Mouse (Mus musculus) left cerebral cortex, postnatal 14 days (tissue): ENCODE measurements at regions not wholly inside any gene's neighbourhood (a gene's known extent, or its start where the extent isn't known, plus 50 kb on each side); places are given as distances from the start of the nearest gene placed in this dataset.

ENCODE experiments used
- DNase-seq, 2 experiments: peaks; one replicate each; pipeline ENCODE4 v3.0.0; 2021 to 2022; ENCODE audit warnings: low spot score in 2 of 2, mixed read lengths in 1 of 2
- intact Hi-C: fragments of 180-260 bp; cut with DNase I; formaldehyde crosslinking; loops from one replicate; pipeline ENCODE4 v1.15.1; 2025

DNA sequence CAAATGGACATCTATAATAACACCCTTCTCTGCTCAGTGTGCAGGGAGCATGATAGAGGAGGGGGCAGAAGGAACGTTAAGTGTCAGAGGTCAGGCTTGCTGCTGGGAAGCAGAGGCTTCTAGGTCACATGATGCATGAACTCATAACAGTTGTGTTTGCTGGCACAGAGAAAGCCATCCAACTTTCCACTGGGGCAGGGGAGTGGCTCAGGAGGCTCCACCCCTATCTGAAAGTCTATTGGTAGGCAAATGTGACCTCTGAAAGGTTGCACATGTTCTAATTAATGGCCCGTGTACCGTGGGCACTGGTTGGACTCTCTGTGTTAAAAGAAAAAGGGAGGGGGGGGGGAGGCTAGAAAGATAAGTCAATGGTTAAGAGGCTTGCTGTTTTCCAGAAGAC lies 224.6 kb downstream of the Slc16a7 start:
- intact Hi-C loops = no loop called here
- no peak for DNase-seq

DNA sequence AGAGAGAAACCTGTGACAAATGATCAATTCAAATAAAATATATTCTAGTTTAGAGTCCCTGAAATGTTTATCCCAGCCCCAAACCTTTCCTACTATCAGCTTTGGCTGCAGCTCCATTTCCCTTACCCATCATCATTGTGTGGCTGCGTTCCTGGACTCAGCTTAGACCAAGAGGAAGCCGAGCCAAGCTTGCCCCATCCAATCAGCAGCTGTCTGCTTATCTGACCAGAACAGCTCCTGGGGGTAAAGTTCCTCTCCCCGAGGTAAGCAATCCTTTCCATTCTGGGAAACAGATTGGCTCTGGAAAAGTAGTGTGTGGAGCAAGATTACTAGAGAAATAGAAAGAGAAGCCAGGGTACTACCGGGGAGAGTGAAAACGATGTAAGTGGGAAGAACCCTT lies 228.2 kb downstream of the Slc16a7 start:
- DNase-seq = no peak
- intact Hi-C loops = no loop called here

DNA sequence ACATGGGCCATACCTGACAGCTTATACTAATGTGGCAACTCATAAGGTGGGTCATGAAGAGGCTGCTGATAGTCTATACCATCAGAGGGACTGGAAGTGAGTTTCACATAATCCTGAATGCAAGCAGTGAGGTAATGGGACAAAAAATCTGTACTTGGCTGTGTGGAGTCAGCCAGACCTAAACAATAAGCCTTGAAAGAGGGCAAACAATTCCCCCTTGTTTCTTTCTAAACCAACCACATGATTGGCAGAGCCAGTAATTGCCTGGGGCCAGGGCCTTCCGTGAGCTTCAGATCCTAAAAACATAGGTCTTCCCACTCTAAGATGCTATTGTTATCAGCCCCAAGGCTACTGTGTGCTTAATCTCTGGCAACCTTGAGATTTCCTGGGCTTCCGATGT lies 240.5 kb downstream of the Slc16a7 start:
- intact Hi-C loops = no loop called here
- DNase-seq = no peak

DNA sequence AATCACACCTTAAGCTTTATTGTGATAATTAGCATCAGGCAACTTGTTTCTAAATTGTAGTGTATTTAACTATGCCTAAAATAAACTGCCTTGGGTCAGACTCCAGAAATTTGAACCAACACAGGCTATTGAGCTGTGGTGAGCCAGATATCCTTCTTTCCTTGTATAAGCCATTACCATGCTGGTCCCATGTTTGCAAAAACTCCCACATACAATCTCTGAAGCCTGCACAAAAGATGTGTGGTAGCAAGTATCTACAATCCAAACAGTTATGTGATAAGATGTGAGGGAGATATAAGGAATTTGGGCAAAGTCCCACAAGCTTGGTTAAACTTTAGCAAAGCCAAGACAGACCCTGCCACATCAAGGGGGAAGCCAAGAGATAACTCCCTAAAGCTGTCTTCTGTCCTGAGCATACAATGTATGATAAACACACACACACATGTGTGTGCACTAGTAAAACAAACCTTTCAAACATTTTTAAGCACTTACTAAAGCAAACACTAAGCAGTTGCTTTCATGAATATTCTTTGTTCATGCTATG lies 242.0 kb downstream of the Slc16a7 start:
- intact Hi-C loops = no loop called here
- no peak for DNase-seq

DNA sequence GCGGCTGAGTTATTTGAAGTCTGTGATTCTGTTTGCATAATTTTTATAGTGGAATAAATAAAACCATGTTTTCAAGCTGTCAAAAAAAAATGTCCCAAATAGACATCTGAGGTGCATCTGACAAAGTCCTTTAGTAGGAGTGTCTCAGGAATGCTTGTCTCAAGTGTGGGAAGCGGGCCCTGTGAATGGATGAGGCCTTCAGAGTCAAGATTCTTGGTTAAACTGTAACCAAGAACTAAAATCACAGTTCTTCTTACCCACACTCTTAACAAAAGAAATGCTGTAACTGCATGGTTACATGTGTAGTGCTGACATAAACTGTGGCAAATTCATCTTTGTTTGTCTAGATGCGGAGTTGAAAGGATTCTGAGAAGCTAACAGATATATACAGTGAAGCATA lies 242.9 kb downstream of the Slc16a7 start:
- no peak for DNase-seq
- intact Hi-C loops = no loop called here

DNA sequence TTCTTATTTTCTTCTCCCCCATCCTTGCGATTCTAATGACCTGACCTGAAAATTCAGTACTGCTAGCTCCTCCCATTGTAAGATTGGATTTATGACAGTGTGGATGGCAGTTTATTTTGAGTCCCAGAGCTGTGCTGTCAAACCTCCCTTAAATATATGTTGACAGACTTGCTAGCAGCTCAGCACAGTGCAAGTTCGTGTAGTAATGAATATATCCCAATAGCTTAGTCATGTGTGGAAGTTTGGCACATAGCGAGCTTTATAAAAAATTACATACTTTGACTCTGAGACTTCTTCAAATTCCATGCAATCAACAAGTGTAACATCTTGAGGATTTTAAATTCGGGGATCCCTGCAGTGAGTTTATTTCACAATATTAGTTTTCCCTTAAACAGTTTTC lies 243.5 kb downstream of the Slc16a7 start:
- no peak for DNase-seq
- intact Hi-C loops = no loop called here

DNA sequence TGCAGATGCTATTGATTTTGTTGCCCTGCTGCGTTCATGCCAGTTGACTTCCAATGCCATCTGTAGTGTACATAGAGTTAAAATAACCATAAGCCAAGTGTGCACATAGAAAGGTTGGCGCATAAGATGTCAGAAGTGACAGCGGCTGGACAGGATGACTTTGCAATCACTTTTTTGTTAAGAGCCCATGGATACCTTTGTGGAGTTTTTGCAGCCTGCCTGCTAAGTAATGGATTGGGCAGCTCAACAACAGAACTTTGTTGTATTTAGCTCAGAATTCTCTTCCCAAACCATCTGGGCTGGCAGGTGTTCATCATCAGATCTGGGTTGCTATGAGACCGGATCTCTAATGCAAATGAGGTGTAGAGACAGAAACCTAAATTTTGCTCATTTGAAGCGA lies 267.5 kb downstream of the Slc16a7 start:
- DNase-seq = peak; percentile 62 to 74
- intact Hi-C loops = no loop called here

DNA sequence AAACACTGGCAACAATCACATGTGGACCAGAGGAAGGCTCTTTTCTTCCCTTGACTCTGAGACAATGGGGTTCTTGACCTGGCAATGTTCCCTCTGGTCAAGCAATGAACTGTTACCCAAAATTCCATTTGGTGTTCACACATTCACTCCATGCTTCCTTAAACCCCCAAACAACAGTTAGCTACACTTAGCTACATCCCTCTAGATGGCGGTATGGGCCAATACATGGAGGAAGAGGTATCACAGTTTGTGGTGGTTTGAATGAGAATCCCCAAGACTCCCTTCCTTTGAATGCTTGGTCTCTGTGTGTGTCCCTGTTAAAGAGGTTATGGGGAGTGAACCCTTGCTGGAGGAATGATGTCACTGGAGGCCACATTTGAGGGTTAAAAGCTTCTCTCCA lies 274.9 kb downstream of the Slc16a7 start:
- no peak for DNase-seq
- intact Hi-C loops = loop anchor here (10.0 kb wide), 2 partner anchors 270 to 380 kb away; partner anchors contain the start of gene Slc16a7

DNA sequence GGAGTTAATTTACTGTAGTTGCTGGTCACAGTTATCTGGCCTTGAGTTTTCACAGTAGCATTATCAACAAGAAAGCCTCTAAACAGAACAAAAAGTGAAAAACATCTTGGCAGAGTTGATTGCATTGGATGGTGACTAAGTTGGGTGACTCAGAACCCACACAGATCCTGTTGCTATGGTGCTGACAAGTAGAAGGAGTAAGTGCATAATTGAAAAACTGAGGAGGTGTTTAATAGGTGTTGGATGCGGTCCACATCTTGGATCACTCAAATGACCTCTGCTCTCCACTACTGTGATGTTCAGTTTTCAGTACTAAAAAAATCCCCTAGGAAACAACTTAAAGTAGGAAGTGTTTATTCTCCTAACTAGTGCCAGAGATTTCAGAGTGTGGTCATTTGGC lies 280.3 kb downstream of the Slc16a7 start:
- peak; percentile 6 to 42 for DNase-seq

DNA sequence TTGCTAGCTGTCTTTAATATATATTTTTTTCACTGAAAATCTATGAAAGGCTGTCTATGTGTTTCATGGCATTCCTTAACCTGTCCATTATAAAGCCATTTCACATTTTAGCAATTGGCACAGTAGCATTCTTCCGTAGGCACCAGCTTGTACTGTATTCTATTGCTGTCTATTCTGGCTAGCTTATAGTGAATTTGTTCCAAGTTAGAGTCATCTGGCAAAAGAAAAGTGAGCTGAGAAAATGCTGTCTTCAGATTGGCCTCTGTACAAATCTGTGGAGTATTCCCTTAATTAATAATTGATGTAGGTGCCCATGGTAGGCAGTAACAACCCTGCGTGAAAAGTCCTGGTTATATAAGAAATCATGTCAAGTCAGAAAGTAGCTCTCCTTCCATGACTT lies 304.3 kb downstream of the Slc16a7 start:
- intact Hi-C loops = no loop called here
- DNase-seq = no peak

More for the DNA sequence above, 280.3 kb downstream of the Slc16a7 start:
- intact Hi-C loops = no loop called here

DNA sequence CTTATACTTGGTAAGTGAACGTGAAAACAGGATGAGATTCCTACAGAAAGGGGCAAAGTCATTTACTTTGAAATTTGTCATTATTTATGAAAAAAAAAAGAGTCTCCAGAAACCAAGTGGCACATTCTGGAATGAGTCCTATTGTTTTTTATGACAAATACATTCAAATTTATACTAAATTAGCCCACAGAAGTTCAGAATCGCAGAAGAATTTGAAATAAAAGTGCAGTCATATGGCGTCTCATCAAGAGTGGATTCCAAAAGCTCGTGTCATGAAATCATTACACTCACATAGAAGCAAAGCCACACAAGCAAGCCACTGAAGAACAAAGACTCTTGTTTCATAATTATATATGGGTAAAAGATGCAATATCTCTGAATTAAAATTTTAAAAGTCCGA lies 316.9 kb downstream of the Slc16a7 start:
- intact Hi-C loops = no loop called here
- DNase-seq = no peak

DNA sequence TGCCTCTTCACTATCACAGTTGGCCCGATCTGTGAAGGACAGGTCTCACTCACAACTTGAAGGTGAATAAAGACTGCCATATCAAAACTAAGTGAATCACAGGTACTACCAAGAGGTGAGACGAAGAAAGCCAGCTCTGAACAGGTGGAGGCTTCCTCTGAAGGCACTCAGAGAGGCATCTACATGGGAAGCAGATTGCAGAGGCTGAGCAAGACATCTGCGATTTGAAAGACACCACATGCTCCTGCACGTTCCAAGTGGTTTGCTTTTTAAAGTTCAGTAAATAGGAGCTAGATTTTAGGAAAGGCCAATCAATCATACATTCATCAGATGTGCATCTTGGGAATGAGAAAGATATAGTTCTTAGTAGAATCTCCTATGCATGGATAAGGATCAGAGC lies 319.0 kb downstream of the Slc16a7 start:
- intact Hi-C loops = no loop called here
- DNase-seq = no peak

DNA sequence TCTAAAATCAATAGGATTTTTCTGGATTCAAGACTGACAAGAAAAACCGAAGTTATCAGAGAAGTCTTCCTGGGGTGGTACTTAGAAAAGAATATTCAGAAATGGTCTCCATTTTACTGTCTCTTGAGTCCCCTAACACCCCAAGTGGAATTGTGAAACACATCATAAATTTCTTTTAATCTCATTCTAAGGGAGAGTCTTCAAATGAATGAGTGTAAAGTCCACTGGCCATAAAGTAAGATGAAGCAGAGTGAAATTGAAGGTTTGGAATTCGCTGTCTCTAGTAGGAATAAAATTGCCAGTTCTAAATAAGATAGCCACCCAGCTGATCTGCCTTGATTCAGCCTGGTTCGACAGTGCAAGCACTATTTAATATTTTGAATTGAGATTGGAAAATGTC lies 350.0 kb downstream of the Slc16a7 start:
- no peak for DNase-seq
- intact Hi-C loops = no loop called here

DNA sequence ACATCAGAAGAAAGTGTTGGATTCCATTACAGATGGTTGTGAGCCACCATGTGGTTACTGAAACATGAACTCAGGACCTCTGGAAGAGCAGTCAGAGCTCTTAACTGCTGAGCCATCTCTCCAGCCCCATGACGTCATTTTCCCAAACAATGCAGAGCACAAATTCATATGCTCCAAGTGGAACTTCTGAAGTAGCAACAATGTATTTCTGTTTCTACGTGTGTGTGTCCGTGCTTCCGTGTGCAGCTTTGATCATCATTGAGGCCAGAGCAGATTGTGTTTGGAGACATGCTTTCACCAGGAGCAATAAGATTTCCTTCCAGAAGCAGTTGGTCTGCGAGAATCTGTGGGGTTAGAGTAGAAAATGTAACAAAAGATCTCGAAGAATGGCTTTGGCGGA lies 353.6 kb downstream of the Slc16a7 start:
- intact Hi-C loops = no loop called here
- no peak for DNase-seq

DNA sequence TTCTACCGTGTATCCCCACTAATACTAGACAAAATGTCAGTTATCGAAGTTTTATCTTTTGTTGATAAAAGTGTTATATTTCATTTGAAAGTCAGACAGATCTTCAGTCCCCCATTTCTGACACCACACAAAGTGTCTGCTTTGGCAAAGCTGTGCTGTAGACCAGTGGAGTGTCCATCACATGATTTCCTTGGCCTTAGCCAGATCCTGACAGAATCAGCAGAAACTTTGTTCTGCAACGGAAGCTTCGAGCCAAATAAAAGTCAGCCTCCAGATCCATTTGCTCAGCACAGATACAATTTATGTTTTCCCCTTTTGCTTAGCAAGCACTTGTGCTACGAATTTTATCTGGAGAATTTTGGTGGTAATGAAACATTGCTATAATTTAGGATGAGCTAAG lies 360.9 kb downstream of the Slc16a7 start:
- DNase-seq = no peak
- intact Hi-C loops = no loop called here

DNA sequence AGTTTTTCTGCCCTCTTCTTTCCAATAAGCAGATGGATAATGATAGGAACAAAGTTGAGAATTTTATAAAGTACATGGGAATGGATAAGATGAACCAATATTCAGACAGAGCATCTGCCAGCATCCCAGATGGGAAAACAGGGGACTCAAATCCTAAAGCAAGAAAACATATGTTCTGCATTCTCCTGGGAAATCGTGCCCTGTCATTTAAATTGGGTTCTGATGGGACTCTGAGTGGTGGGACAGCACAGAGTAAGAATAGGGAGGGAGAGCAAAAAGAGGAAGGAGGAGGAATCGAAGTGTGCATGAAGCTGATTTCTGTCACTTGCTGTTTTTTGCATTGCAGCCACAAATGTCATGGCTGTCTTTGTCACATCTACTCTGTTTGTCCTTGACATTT lies 362.4 kb downstream of the Slc16a7 start:
- no peak for DNase-seq
- intact Hi-C loops = no loop called here
